Mouse (Mus musculus) E14TG2a.4 (cell line): Measurements from ENCODE around the gene Gm10260.

Experiments
- CTCF ChIP-seq: conservative IDR thresholded peaks from 2 replicates; pipeline ENCODE4 v1.5.1; 2014; ENCODE audit warnings: low read length
- NANOG ChIP-seq: IDR thresholded peaks from 2 replicates; pipeline ENCODE4 v1.6.1; 2014; ENCODE audit warnings: borderline replicate concordance, low read length, mixed read lengths
- POU5F1 ChIP-seq: IDR thresholded peaks from 2 replicates; pipeline ENCODE4 v1.6.1; 2014; ENCODE audit warnings: low read length, borderline replicate concordance

DNA sequence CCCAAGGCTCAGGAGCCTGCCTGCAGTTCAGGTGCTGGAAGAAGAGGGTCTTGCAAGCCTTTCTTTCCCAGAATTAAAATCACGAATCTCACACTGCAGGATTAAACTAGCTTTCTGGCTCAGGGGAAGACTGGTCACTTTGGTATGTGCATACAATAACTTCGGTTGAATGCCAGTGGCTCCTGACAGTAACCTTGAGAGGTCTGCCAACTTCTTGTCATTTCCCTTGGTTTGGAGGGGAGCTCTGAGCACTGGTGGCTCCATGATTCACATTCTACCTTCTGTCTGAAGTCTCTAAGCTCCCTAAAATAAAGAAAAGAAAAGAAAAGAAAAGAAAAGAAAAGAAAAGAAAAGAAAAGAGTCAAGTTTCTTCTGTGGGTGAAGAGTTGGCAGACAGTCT, 16.4 kb downstream of the Gm10260 start:
- no peak for TF ChIP-seq CTCF
- no peak for TF ChIP-seq NANOG
- TF ChIP-seq POU5F1: no peak
